Mouse (Mus musculus): ENCODE measurements at regions not wholly inside any gene's neighbourhood (a gene's known extent, or its start where the extent isn't known, plus 50 kb on each side); places are given as distances from the start of the nearest gene placed in this dataset.
"Not testable (repeated sequence)": the region's sequence is repeated elsewhere in the genome, so short reads cannot be mapped to it uniquely, and the experiment has no call there.

DNA sequence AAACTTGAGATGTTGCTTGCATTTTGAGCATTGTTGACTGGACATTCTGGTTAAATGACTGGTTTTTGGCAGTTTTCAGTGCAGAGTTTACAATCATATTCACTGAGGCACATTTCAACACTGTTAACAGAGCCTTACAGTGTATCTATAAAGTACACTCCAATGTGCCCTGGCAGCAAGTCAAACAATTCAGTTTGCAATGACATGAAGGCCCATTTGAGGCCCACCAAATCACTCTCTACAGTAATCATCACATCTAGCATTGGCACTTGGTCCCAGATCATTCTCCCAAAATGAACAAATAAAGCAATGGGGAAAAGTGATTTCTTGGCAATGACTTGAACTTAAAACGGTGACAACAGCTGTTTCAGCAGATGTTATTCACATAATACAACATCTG, 1326.3 kb upstream of the Slc7a12 start:
- TF ChIP-seq CTCF (IDR thresholded peaks at IDR 0.05; ENCODE audit: borderline replicate concordance, extremely low read depth, insufficient read depth, insufficient read length) = no peak
- DNase-seq (ENCODE audit: low read depth) = peak; percentile 2

DNA sequence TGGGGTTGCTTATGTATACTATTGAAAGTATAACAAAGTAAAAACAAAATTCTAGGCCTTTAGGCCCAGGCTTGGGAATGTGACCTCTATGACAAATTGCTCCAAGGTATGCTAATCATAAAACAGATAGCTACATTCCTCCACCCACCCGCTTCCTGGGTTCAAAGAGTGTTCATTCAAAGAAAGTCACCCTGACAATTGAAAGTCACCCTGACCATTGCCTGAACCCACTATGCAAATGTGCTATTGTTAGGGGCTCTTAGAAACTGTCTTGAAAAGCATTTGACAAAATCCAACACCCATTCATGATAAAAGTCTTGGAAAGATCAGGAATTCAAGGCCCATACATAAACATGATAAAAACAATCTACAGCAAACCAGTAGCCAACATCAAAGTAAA, 1312.1 kb upstream of the Slc7a12 start:
- DNase-seq (ENCODE audit: low read depth) = not testable (repeated sequence)
